Mouse (Mus musculus): Measurements from ENCODE around the gene Srgap1. TPM values are rescaled to one million over a fixed set of nuclear protein-coding genes. Genes with fewer than 3 reads are reported as not detected.

Srgap1 gene
- polyA plus RNA-seq, 1 experiment from 2014 or later: 18.7 TPM

GRCm38 (mm10) chr10:121953041-121953440, 94.1 kb downstream of the Srgap1 start:
- no peak for ATAC-seq (ENCODE audit: low FRiP score, low TSS enrichment)
- 93% methylated on average over 5 of the region's 5 CpGs for WGBS
- Histone ChIP-seq H3K4me3 (ENCODE audit: low read length) (no peak overlapping the region), H3K27me3 (ENCODE audit: control insufficient read depth, insufficient read depth, low read length) (no peaks in the 10 kb centered on the region), H3K4me1 (ENCODE audit: control insufficient read depth, insufficient read depth, low read length) (peaks cover 13% of the 10 kb centered on the region; the same call in 1 of the 2 replicates), H3K36me3 (ENCODE audit: control insufficient read depth, insufficient read depth, low read length) (no peaks in the 10 kb centered on the region), H3K9ac (ENCODE audit: low read depth, low read length) (no peak overlapping the region), H3K9me3 (ENCODE audit: control insufficient read depth, low read length) (no peaks in the 10 kb centered on the region), H3K4me2 (replicated peaks; ENCODE audit: low read depth, low read length) (no peak overlapping the region), H3K27ac (ENCODE audit: low read depth, low read length) (no peak overlapping the region)

- no peaks in the 10 kb centered on the region for H3K9me3 ChIP-seq (ENCODE audit: control insufficient read depth, low read length)
Measured at GRCm38 (mm10) chr10:121946173-121946572, 100.9 kb downstream of the Srgap1 start.

DNA sequence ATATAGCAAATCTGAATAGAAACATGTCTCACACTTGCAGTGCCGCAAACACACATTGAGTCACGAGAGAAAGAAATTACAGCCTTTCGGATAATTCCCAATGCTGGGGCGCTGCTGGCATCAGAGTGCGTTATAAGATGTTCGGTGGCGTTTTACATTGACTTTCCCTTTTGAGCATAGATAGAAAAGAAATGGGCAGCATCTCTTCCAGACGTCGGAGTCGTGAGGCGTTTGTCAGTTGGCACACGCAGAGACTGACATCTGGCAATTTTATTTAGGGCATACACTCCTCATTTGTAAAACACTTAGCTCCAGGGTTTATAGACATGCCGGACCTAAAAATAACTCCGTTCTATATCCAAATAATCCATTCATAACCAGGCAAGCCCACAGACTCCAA, 115.2 kb downstream of the Srgap1 start:
- no peaks in the 10 kb centered on the region for H3K9me3 ChIP-seq (ENCODE audit: control insufficient read depth, low read length)
- 95% methylated on average over 14 of the region's 14 CpGs for WGBS
- no peak overlapping the region for H3K4me2 ChIP-seq (replicated peaks; ENCODE audit: low read depth, low read length)
- no peak overlapping the region for H3K9ac ChIP-seq (ENCODE audit: low read depth, low read length)
- no peak for ATAC-seq (ENCODE audit: low FRiP score, low TSS enrichment)
- no peaks in the 10 kb centered on the region for H3K27me3 ChIP-seq (ENCODE audit: control insufficient read depth, insufficient read depth, low read length)
- H3K4me3 ChIP-seq (ENCODE audit: low read length): no peak overlapping the region
- no peaks in the 10 kb centered on the region for H3K4me1 ChIP-seq (ENCODE audit: control insufficient read depth, insufficient read depth, low read length)
- H3K27ac ChIP-seq (ENCODE audit: low read depth, low read length): no peak overlapping the region
- H3K36me3 ChIP-seq (ENCODE audit: control insufficient read depth, insufficient read depth, low read length): no peaks in the 10 kb centered on the region

More at GRCm38 (mm10) chr10:121946173-121946572, 100.9 kb downstream of the Srgap1 start:
- H3K4me2 ChIP-seq (replicated peaks; ENCODE audit: low read depth, low read length): no peak overlapping the region
- no peak overlapping the region for H3K4me3 ChIP-seq (ENCODE audit: low read length)
- ATAC-seq (ENCODE audit: low FRiP score, low TSS enrichment): no peak
- no peak overlapping the region for H3K27ac ChIP-seq (ENCODE audit: low read depth, low read length)
- no peaks in the 10 kb centered on the region for H3K27me3 ChIP-seq (ENCODE audit: control insufficient read depth, insufficient read depth, low read length)
- no peaks in the 10 kb centered on the region for H3K4me1 ChIP-seq (ENCODE audit: control insufficient read depth, insufficient read depth, low read length)
- WGBS: 95% methylated on average over 8 of the region's 8 CpGs
- H3K9ac ChIP-seq (ENCODE audit: low read depth, low read length): no peak overlapping the region
- no peaks in the 10 kb centered on the region for H3K36me3 ChIP-seq (ENCODE audit: control insufficient read depth, insufficient read depth, low read length)

- WGBS: 79% methylated on average over 3 of the region's 3 CpGs
- H3K4me2 ChIP-seq (replicated peaks; ENCODE audit: low read depth, low read length): no peak overlapping the region
- H3K9me3 ChIP-seq (ENCODE audit: control insufficient read depth, low read length): no peaks in the 10 kb centered on the region
- H3K4me1 ChIP-seq (ENCODE audit: control insufficient read depth, insufficient read depth, low read length): no peaks in the 10 kb centered on the region
- H3K4me3 ChIP-seq (ENCODE audit: low read length): no peak overlapping the region
- no peak overlapping the region for H3K27ac ChIP-seq (ENCODE audit: low read depth, low read length)
- H3K9ac ChIP-seq (ENCODE audit: low read depth, low read length): no peak overlapping the region
- no peak for ATAC-seq (ENCODE audit: low FRiP score, low TSS enrichment)
- no peaks in the 10 kb centered on the region for H3K27me3 ChIP-seq (ENCODE audit: control insufficient read depth, insufficient read depth, low read length)
- peaks cover 7% of the 10 kb centered on the region; the same call in 1 of the 2 replicates for H3K36me3 ChIP-seq (ENCODE audit: control insufficient read depth, insufficient read depth, low read length)
Measured at GRCm38 (mm10) chr10:121926094-121926493, 121.0 kb downstream of the Srgap1 start.

DNA sequence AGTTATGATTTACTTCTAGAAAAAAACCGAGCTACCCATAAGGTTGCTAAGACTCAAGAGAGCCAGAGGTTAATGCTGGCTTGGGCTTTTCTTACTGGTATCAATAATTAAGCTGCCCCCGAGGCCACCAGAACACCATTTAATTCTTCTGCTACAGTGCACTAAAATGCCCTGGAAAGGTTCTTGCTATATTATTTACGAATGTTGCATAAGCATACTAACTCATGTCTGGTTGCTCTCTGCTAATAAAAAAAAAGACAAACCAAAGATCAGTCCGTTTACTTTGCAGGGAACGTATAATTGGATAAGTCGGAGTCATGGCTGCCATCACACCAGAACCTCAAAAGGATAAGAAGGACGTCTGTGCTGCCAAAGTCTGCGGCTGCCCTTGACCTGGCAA, 128.1 kb downstream of the Srgap1 start:
- Histone ChIP-seq H3K9ac (ENCODE audit: low read depth, low read length) (no peak overlapping the region), H3K9me3 (ENCODE audit: control insufficient read depth, low read length) (no peaks in the 10 kb centered on the region), H3K36me3 (ENCODE audit: control insufficient read depth, insufficient read depth, low read length) (peaks cover 3% of the 10 kb centered on the region; the same call in 1 of the 2 replicates), H3K27ac (ENCODE audit: low read depth, low read length) (no peak overlapping the region), H3K4me2 (replicated peaks; ENCODE audit: low read depth, low read length) (no peak overlapping the region), H3K4me1 (ENCODE audit: control insufficient read depth, insufficient read depth, low read length) (no peaks in the 10 kb centered on the region), H3K4me3 (ENCODE audit: low read length) (no peak overlapping the region), H3K27me3 (ENCODE audit: control insufficient read depth, insufficient read depth, low read length) (no peaks in the 10 kb centered on the region)
- 61% methylated on average over 8 of the region's 8 CpGs for WGBS
- ATAC-seq (ENCODE audit: low FRiP score, low TSS enrichment): no peak

- Histone ChIP-seq H3K36me3 (ENCODE audit: control insufficient read depth, insufficient read depth, low read length) (peaks cover under 1% of the 10 kb centered on the region; the same call in 1 of the 2 replicates), H3K27ac (ENCODE audit: low read depth, low read length) (no peak overlapping the region), H3K9ac (ENCODE audit: low read depth, low read length) (no peak overlapping the region), H3K4me1 (ENCODE audit: control insufficient read depth, insufficient read depth, low read length) (no peaks in the 10 kb centered on the region), H3K4me3 (ENCODE audit: low read length) (no peak overlapping the region), H3K4me2 (replicated peaks; ENCODE audit: low read depth, low read length) (no peak overlapping the region), H3K9me3 (ENCODE audit: control insufficient read depth, low read length) (no peaks in the 10 kb centered on the region), H3K27me3 (ENCODE audit: control insufficient read depth, insufficient read depth, low read length) (no peaks in the 10 kb centered on the region)
- 79% methylated on average over 3 of the region's 3 CpGs for WGBS
- no peak for ATAC-seq (ENCODE audit: low FRiP score, low TSS enrichment)
Measured at GRCm38 (mm10) chr10:121918579-121918978, 128.5 kb downstream of the Srgap1 start.

- H3K9ac ChIP-seq (ENCODE audit: low read depth, low read length): no peak overlapping the region
- H3K9me3 ChIP-seq (ENCODE audit: control insufficient read depth, low read length): no peaks in the 10 kb centered on the region
- H3K36me3 ChIP-seq (ENCODE audit: control insufficient read depth, insufficient read depth, low read length): no peaks in the 10 kb centered on the region
- no peaks in the 10 kb centered on the region for H3K4me1 ChIP-seq (ENCODE audit: control insufficient read depth, insufficient read depth, low read length)
- no peak overlapping the region for H3K4me2 ChIP-seq (replicated peaks; ENCODE audit: low read depth, low read length)
- H3K27me3 ChIP-seq (ENCODE audit: control insufficient read depth, insufficient read depth, low read length): no peaks in the 10 kb centered on the region
- no peak for ATAC-seq (ENCODE audit: low FRiP score, low TSS enrichment)
- H3K4me3 ChIP-seq (ENCODE audit: low read length): no peak overlapping the region
- 62% methylated on average over 12 of the region's 12 CpGs for WGBS
- no peak overlapping the region for H3K27ac ChIP-seq (ENCODE audit: low read depth, low read length)
Measured at GRCm38 (mm10) chr10:121915530-121915929, 131.6 kb downstream of the Srgap1 start.

- peak; percentile 88 for ATAC-seq (ENCODE audit: low FRiP score, low TSS enrichment)
- Histone ChIP-seq H3K27ac (ENCODE audit: low read depth, low read length) (peak overlapping the region; percentile 74; the same call in 1 of the 2 replicates), H3K4me1 (ENCODE audit: control insufficient read depth, insufficient read depth, low read length) (peaks cover 18% of the 10 kb centered on the region; the same call in 1 of the 2 replicates), H3K27me3 (ENCODE audit: control insufficient read depth, insufficient read depth, low read length) (no peaks in the 10 kb centered on the region), H3K4me2 (replicated peaks; ENCODE audit: low read depth, low read length) (no peak overlapping the region), H3K4me3 (ENCODE audit: low read length) (no peak overlapping the region), H3K9ac (ENCODE audit: low read depth, low read length) (no peak overlapping the region), H3K36me3 (ENCODE audit: control insufficient read depth, insufficient read depth, low read length) (no peaks in the 10 kb centered on the region), H3K9me3 (ENCODE audit: control insufficient read depth, low read length) (no peaks in the 10 kb centered on the region)
- 10% methylated on average over 1 of the region's 1 CpGs for WGBS
Measured at GRCm38 (mm10) chr10:121904137-121904536, 143.0 kb downstream of the Srgap1 start.

DNA sequence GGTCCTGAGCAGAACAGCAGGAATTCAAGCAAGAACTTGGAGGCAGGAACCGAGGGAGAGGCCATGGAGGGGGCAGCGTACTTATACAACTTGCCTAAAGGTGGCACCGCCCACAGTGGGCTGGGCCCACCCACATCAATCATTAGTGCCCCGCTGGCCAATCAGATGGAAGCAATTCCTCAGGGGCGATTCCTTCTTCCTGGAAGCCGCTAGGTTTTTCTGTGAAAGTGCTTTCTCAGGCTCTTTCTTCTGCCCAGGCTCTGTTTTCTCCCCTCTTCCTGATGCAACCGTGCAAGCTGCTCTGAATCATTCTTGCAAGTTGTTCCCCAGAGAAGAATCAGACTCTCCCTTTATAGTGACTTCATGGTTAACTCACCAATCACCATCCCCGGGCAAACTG, 144.5 kb downstream of the Srgap1 start:
- H3K27me3 ChIP-seq (ENCODE audit: control insufficient read depth, insufficient read depth, low read length): no peaks in the 10 kb centered on the region
- no peaks in the 10 kb centered on the region for H3K9me3 ChIP-seq (ENCODE audit: control insufficient read depth, low read length)
- ATAC-seq (ENCODE audit: low FRiP score, low TSS enrichment): no peak
- H3K9ac ChIP-seq (ENCODE audit: low read depth, low read length): no peak overlapping the region
- no peak overlapping the region for H3K27ac ChIP-seq (ENCODE audit: low read depth, low read length)
- H3K36me3 ChIP-seq (ENCODE audit: control insufficient read depth, insufficient read depth, low read length): no peaks in the 10 kb centered on the region
- no peak overlapping the region for H3K4me2 ChIP-seq (replicated peaks; ENCODE audit: low read depth, low read length)
- peaks cover 25% of the 10 kb centered on the region; the same call in 1 of the 2 replicates for H3K4me1 ChIP-seq (ENCODE audit: control insufficient read depth, insufficient read depth, low read length)
- H3K4me3 ChIP-seq (ENCODE audit: low read length): no peak overlapping the region
- 85% methylated on average over 8 of the region's 8 CpGs for WGBS

Data from kidney, embryonic 14.5 days (tissue).